Mouse (Mus musculus) MEL (cell line): ENCODE results near the gene Serpinf2.

Experiments used
- CHD2 ChIP-seq: IDR thresholded peaks from 2 replicates; pipeline ENCODE4 v1.6.1; 2011; ENCODE audit warnings: low read length, improper control_type of control experiment
- CTCF ChIP-seq, 3 experiments: IDR thresholded peaks in 2 of 3; conservative IDR thresholded peaks in 1 of 3; 2 replicates each; pipeline ENCODE4 v1.5.1; 2011 to 2012; ENCODE audit warnings: low read length in 3 of 3, low read depth in 2 of 3, mild to moderate bottlenecking in 2 of 3, improper control_type of control experiment in 1 of 3, inconsistent platforms in 1 of 3, mixed read lengths in 1 of 3, moderate library complexity in 1 of 3; ENCODE audit not compliant: control insufficient read depth in 1 of 3, insufficient read depth in 1 of 3, poor library complexity in 1 of 3, severe bottlenecking in 1 of 3
- ELF1 ChIP-seq: IDR thresholded peaks from 2 replicates; pipeline ENCODE4 v1.6.1; 2014; ENCODE audit warnings: low read depth, mild to moderate bottlenecking, inconsistent platforms, low read length, improper control_type of control experiment, moderate library complexity
- EP300 ChIP-seq, 2 experiments: IDR thresholded peaks; 2 replicates each; pipeline ENCODE4 v1.6.1; 2011; ENCODE audit warnings: improper control_type of control experiment in 2 of 2, low read length in 2 of 2, low read depth in 1 of 2, mild to moderate bottlenecking in 1 of 2
- MAFK ChIP-seq: IDR thresholded peaks from 2 replicates; pipeline ENCODE4 v1.6.1; 2011; ENCODE audit warnings: low read depth, mild to moderate bottlenecking, low read length, improper control_type of control experiment, borderline replicate concordance
- MAX ChIP-seq: IDR thresholded peaks from 2 replicates; pipeline ENCODE4 v1.6.1; 2011; ENCODE audit warnings: low read length, improper control_type of control experiment
- MEF2A ChIP-seq: IDR thresholded peaks from 2 replicates; pipeline ENCODE4 v1.6.1; 2014; ENCODE audit warnings: low read depth, mild to moderate bottlenecking, inconsistent platforms, low read length, improper control_type of control experiment; ENCODE audit not compliant: poor library complexity, insufficient replicate concordance, severe bottlenecking; ENCODE audit errors: extremely low read depth
- MYC ChIP-seq: IDR thresholded peaks from 2 replicates; pipeline ENCODE4 v1.6.1; 2011; ENCODE audit warnings: low read depth, mild to moderate bottlenecking, low read length, improper control_type of control experiment, moderate library complexity
- POLR2A ChIP-seq, 2 experiments: IDR thresholded peaks; 2 replicates each; pipeline ENCODE4 v1.6.1; 2011 to 2012; ENCODE audit warnings: low read length in 2 of 2, mild to moderate bottlenecking in 2 of 2, control low read depth in 1 of 2, improper control_type of control experiment in 1 of 2, low read depth in 1 of 2, moderate library complexity in 1 of 2; ENCODE audit not compliant: control insufficient read depth in 1 of 2, insufficient read depth in 1 of 2, poor library complexity in 1 of 2
- POLR2AphosphoS2 ChIP-seq: IDR thresholded peaks from 2 replicates; pipeline ENCODE4 v1.6.1; 2011; ENCODE audit warnings: low read length, improper control_type of control experiment
- RCOR1 ChIP-seq: IDR thresholded peaks from 2 replicates; pipeline ENCODE4 v1.6.1; 2012; ENCODE audit warnings: low read depth, mild to moderate bottlenecking, inconsistent platforms, low read length, improper control_type of control experiment
- SMC3 ChIP-seq: IDR thresholded peaks from 2 replicates; pipeline ENCODE4 v1.6.1; 2011; ENCODE audit warnings: low read depth, low read length, improper control_type of control experiment
- ZC3H11A ChIP-seq: IDR thresholded peaks from 2 replicates; pipeline ENCODE4 v1.6.1; 2012; ENCODE audit warnings: low read depth, mild to moderate bottlenecking, inconsistent platforms, low read length, improper control_type of control experiment

- TF ChIP-seq CTCF (IDR thresholded peaks at IDR 0.05 in 2 of 3, conservative IDR thresholded peaks at IDR 0.05 in 1 of 3; ENCODE audit: control insufficient read depth in 1 of 3, insufficient read depth in 1 of 3, low read depth in 2 of 3, low read length in 3 of 3, poor library complexity in 1 of 3, severe bottlenecking in 1 of 3) (no peak), ELF1 (no peak), MEF2A (no peak), POLR2A (IDR thresholded peaks at IDR 0.05; ENCODE audit: control insufficient read depth in 1 of 2, insufficient read depth in 1 of 2, low read depth in 1 of 2, low read length in 2 of 2, poor library complexity in 1 of 2) (no peak), EP300 (IDR thresholded peaks at IDR 0.05; ENCODE audit: low read depth in 1 of 2, low read length in 2 of 2) (no peak), MAFK (no peak), MAX (no peak), SMC3 (no peak), CHD2 (no peak), MYC (no peak), ZC3H11A (no peak), POLR2AphosphoS2 (no peak), RCOR1 (no peak)
Measured at GRCm38 (mm10) chr11:75406104-75406503, 33.3 kb downstream of the Serpinf2 start.
